Mouse (Mus musculus) kidney, adult 9 months (tissue): Measurements from ENCODE around the gene Cnih3.
A peak's percentile ranks its signal among the peaks of the same experiment; 100 is the strongest.

Source experiments
- DNase-seq: peaks from one replicate; pipeline ENCODE4 v3.0.0; 2022

Gene Cnih3

GRCm38 (mm10) chr1:181352367-181353199 is at the start of gene Cnih3:
TSS of gene Cnih3 (plus strand) at chr1:181352628.
- DNase-seq: no peak

GRCm38 (mm10) chr1:181307981-181308380 is 44.4 kb upstream of the Cnih3 start:
- DNase-seq: no peak

GRCm38 (mm10) chr1:181310712-181311111 is 41.7 kb upstream of the Cnih3 start:
- no peak for DNase-seq

GRCm38 (mm10) chr1:181312115-181313045 is 40.0 kb upstream of the Cnih3 start:
- no peak for DNase-seq

GRCm38 (mm10) chr1:181313046-181313415 is 39.4 kb upstream of the Cnih3 start:
- no peak for DNase-seq

GRCm38 (mm10) chr1:181314301-181314700 is 38.1 kb upstream of the Cnih3 start:
- no peak for DNase-seq

- DNase-seq: no peak
Measured at GRCm38 (mm10) chr1:181315350-181315749, 37.1 kb upstream of the Cnih3 start.

GRCm38 (mm10) chr1:181316571-181316970 is 35.9 kb upstream of the Cnih3 start:
- no peak for DNase-seq

GRCm38 (mm10) chr1:181319466-181319865 is 33.0 kb upstream of the Cnih3 start:
- DNase-seq: no peak

GRCm38 (mm10) chr1:181321149-181321548 is 31.3 kb upstream of the Cnih3 start:
- DNase-seq: no peak

- no peak for DNase-seq
Measured at GRCm38 (mm10) chr1:181323134-181323533, 29.3 kb upstream of the Cnih3 start.

GRCm38 (mm10) chr1:181327137-181327536 is 25.3 kb upstream of the Cnih3 start:
- no peak for DNase-seq

GRCm38 (mm10) chr1:181327636-181328420 is 24.6 kb upstream of the Cnih3 start:
- no peak for DNase-seq

- DNase-seq: no peak
Measured at GRCm38 (mm10) chr1:181329110-181329509, 23.3 kb upstream of the Cnih3 start.

GRCm38 (mm10) chr1:181332597-181332996 is 19.8 kb upstream of the Cnih3 start:
- DNase-seq: no peak

GRCm38 (mm10) chr1:181334329-181335018 is 18.0 kb upstream of the Cnih3 start:
- no peak for DNase-seq

- DNase-seq: no peak
Measured at GRCm38 (mm10) chr1:181335019-181335365, 17.4 kb upstream of the Cnih3 start.

- no peak for DNase-seq
Measured at GRCm38 (mm10) chr1:181335388-181335787, 17.0 kb upstream of the Cnih3 start.

GRCm38 (mm10) chr1:181336857-181337256 is 15.6 kb upstream of the Cnih3 start:
- no peak for DNase-seq

- no peak for DNase-seq
Measured at GRCm38 (mm10) chr1:181339106-181339505, 13.3 kb upstream of the Cnih3 start.

- DNase-seq: peak; percentile 59
Measured at GRCm38 (mm10) chr1:181345547-181345946, 6.9 kb upstream of the Cnih3 start.

GRCm38 (mm10) chr1:181352043-181352366 is 423 bp upstream of the Cnih3 start:
- DNase-seq: no peak
